Mouse (Mus musculus) hematopoietic stem cell, adult 5-6 weeks (primary cell): ENCODE results near the gene Napb. TPM values are rescaled to one million over a fixed set of nuclear protein-coding genes. Genes with fewer than 3 reads are reported as not detected.

Experiments used
- ATAC-seq, 2 experiments: fragments of 125-278 bp in 1 of 2; replicated peaks in 1 of 2; 2 replicates each; pipeline ENCODE4 v1.8.0; 2016 to 2017; ENCODE audit warnings: inconsistent platforms in 2 of 2, mild to moderate bottlenecking in 2 of 2, moderate number of reproducible peaks in 2 of 2, low read depth in 1 of 2, moderate TSS enrichment in 1 of 2; ENCODE audit not compliant: low FRiP score in 2 of 2, poor library complexity in 2 of 2, severe bottlenecking in 2 of 2, insufficient read depth in 1 of 2, low TSS enrichment in 1 of 2
- total RNA-seq: library from RNA; stranded (forward); fragments of 172-1452, 232-1000 nt; gene quantifications from 2 replicates; pipeline ENCODE4 v1.2.3, GENCODE M21; 2017

Napb gene
- total RNA-seq, 1 experiment from 2014 or later: 1.4 TPM

DNA sequence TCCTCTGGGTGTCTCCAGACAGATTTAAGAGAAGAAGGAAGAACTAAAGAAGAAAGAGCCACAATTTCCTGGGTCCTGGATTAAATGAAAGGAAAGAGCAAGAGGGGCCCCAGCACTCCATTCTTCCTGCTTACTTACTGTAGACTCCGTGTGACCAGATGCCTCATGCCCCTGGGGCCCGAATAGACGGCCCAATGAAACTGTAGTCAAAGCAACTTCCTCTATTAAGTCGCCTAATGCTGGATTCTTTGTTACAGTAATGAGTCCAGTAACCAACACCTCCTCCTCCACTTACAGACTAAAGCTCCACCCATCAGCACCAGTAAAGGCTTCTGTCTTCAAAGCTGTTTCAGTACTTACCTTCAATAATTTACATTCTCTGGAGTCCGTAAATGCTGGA, 33.7 kb downstream of the Napb start:
- no peak for ATAC-seq

DNA sequence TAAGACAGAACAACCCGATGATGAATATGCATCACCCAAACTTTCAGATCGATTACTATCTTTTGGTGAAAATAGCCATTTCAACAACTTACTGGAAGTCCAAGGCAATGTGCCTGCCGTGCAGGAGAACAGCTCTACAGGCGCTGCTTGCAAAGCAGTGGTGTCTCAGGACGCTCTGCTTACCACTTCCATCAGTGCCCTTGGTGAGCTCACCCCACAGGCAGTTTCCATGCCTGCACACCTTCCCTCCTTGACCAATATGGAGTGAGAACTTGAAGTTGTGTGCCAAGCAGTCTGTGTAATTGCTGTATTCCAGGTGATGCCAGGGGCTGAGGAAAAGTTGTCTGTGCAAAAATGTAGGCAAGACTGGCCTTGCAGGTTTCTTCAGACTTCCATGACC, 41.5 kb downstream of the Napb start:
- ATAC-seq: no peak

DNA sequence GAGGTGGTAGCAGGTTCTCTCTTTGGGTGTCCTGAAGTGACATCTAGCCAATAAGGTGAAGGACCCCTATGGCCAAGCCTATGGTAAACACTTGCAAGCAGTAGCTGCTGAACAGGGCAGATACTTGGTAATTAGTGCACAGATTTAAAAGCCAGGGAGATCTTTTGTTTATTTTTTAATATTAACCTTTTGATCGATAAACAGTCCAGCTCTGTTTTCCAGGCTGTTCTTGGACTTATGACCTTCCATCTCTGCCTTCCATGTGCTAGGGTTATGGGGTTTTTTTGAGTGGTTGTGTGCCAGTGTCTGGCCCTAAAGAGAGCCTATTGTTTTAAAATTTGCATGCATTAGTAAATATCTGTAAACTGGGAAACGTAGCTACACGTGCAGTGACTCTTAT, 42.0 kb downstream of the Napb start:
- ATAC-seq: no peak

DNA sequence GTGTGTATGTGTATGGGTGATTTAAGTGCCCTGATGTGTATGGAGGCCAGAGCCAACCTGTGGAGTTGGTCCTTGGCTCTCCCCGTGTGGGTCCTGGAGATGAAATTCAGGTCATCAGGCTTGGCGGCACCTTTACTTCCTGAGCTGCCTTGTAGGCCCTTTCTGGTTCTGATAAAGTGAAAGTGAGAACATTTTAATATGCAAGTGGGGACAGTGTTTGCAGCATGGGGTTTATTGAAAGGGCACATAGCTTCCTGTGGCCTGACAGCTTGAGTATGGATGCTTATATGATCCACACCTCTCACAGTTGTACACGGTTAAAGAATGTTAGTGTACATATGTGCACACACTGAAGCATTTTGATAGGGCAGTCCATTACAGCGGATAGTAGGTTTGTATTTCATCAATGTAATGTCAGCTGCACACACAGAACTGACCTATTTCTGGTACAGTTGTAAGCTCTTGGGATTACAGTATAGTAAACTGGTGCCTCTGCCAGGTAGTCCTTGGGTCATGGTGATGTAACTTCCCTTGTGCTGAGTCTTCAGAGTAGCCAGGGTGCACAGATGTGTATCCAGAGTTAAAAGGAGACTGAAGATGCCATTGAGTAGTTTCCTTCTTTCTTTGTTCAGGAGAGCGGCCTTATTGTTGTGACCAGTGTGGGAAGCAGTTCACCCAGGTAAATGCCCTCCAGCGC, 42.7 kb downstream of the Napb start:
- no peak for ATAC-seq

DNA sequence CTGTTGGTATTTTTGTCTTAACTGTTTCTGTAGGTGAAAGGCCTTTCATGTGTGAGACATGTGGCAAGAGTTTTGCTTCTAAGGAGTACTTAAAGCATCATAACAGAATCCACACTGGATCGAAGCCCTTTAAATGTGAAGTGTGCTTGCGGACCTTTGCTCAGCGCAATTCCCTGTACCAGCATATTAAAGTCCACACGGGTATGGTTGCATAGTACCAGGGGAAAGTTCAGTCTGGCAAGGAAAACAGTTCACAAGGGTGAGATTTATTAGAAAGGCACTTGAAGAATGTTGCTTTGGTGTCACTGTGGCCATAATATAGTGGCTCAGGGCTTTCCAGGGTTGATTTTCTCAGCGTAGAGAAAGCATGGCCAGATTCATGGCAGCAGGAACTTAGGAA, 44.3 kb downstream of the Napb start:
- no peak for ATAC-seq

DNA sequence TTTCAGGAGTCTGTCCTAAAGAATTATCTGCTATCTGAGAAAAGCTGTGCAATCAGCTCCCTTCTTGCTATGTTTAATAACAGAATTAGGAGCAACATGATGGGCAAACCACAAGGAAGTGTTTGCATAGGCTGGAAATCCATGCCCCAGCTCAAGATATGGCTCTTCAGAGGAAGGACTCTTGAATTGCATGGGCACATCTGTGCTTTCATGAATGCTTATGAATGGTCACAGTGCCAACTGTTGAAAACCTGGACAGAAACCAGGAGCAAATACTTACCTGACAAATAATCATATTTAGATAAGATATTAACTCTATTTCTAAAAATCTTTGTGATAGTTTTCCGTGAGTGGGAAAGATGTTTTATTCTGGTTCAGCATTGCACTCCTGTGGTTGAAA, 45.4 kb downstream of the Napb start:
- no peak for ATAC-seq

DNA sequence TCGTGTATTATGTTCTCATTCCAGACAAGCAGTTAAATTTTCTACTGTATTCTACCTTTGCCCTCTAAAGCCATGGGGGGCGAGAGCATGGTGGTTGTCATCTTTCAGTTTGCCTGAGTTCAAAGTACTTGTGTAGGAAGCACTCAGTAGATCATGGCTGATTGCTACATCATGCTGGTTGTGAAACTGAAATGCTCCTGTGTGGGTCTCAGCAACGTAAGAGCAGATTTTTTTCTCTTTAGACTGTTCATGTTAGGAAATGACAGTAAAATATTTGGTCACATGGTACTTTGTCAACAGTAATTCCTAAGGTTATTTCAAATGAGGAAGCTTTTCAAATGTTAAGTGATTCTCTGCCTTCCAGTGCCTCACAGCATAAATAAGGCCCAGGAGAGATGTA, 46.6 kb downstream of the Napb start:
- peak in 1 of 2 experiments; percentile 6; a peak in 1 of 4 replicates for ATAC-seq

DNA sequence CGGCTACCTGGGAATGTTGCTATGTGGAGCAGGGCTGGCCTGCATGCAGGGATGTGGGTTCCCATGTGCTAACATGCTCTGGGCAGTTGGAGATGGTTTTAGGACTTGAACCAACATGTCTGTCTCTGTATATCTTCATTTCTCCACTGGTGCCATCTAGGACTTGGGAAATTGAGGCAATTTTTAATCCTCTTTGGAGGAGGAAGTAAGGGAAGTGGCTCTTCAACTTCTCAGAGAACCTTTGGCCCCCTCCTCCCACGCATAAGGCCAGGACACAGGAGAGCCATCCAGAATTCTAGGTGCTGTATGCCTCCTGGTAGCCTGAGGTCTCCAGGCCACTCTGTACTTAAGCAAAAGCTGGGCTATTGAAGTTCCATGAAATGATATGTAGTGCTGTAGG, 47.3 kb downstream of the Napb start:
- ATAC-seq: no peak

DNA sequence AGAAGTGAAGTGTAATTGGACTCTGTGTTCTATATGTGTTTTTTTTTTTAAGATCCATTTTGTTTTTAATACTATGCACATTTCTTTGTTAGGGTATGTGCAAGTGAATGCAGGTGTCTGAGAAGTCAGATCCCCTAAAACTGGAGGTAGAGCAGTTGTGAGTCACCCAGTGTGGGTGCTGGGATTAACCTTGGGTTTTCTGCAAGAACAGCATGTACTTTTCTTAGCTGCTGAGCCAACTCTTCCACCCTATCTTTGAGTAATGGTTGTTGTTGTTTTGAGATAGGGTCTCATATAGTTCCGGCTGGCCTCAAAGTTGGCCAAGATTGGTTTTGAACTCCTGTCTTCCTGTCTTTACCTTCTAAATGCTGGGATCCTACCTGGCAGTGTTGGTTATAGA, 49.2 kb downstream of the Napb start:
- ATAC-seq: no peak

DNA sequence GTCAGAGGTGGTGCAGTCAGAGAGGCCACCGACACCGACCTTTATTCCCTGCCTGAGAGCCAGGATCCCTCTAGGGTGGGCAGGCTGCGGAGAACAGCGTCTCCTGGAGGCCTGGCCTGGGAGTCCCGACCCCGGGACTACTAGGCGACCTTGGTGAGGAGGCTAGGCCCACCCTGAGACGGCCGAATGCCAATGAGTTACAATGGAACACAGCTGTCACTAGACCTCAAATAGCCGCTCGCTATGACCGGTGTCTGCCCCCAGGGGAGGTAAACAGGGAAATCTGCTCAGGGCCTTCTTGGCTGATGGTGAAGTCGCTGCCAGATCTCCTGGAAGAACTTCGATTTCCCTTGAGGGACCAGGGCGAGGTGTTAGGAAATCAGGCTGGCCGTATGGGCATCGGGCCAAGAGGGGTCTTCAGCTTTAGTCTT, 50.8 kb downstream of the Napb start:
- ATAC-seq: peak; percentile 57 to 61

DNA sequence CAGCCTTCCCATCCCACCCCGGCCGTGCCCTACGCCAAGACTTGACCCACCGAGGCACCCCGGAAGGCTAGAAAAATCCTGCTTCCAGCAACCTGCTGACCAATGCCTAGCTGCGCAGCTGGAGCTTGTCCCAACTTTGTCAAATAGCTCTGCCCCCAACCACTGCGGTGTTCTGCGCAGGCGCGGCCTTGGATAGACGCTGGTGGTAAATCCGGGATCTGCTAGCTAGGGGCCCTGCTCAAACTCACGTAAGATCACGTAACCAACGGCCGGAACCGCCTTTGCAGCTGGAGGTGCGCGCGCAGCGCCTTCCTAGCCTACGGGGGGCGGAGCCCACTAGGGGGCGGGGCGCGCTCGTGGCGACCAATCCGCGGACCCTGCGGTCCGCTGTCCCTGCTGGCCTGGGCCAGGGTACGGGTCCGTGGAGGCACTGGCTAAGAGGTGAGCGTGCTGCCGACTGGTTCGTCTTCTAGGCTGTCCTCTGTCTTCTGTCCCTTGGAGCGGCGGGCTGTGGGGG, 51.4 kb downstream of the Napb start, which contains the start of gene Gzf1:
Gzf1 (plus strand) TSS at position 249 of the 517 bp plus-strand sequence.
- ATAC-seq: peak; percentile 87 to 92

DNA sequence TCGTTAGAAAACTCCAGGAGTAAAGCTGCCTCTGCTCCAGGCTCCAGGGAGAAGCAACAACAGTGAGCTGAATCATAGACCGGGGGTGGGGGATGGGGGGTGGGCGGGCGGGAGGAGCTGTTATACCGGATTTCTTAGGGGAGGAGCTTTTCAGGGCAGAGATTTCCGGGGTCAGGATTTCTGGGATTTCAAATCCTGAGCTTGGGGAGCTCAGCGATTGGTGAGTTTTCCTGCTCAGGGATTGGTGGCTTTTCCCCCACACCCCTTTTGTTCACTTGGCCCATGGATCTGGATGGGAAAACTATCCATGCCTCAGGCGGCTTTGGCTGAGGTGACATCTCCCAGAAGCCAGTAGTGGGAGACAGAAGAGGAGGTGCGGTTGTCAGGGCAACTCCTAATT, 52.9 kb downstream of the Napb start:
- no peak for ATAC-seq

DNA sequence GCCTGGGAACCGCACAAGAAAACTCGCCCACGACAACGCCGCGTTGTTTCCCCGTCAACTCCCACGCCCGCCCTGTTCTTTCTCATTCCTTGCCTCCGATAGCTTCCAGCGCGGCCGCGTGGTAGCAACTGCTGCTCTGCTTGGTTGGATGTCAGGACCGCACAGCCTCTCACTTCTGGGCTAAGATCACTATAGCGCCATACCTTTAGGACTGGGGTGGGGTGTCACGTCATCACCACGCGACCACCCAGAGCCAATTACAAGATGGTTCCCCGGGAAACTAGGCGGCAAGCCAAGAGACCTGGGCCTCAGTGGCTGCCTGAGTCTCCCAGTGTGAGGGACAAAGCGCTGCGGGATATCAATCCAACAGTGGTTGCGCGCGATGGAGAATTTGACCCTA, 54.5 kb downstream of the Napb start:
- ATAC-seq: no peak

DNA sequence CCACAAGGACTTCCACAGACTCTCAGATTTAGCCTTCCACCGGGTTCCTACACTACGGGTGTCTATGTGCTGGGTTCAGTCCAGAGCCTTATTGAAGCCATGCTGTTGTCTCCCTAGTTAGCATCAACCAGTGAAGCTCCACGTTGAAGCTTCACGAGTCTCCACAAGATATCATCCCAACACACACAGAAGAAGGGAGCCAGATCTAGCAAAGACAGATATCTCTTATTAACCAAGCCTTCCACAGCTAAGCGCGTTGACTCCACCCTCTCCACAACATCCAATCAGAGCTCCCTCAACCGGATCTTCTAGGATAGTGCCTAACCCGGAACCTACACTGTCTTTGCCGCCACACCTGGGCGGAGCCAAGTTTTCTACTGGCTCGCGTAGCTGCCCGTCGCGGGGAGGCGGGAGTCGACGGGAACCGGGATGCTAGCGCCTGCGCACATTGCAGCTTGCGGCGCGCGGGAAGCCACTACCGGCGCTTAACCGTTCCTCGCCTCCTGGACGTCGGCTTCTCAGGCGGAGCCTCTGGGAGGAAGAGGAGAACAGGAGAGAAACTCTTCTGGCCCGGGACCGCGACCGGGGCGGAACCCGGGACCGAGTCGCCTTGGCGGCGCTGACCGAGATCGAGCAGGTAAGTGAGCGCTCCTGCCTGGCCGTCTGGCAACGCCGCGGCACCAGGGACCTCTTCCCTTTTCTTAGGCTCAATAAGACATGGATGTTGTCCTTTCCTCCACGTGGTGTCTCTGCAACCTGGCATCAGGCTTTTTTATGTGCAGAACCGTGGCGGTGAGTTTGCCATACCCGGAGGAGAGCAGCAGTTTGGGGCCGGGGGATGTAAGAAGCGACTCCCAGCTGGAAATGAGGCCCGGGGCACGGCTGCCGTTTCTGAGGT, 59.8 kb downstream of the Napb start, which contains the start of gene Nxt1:
Nxt1 (plus strand) TSS at position 403 of the 898 bp plus-strand sequence.
- ATAC-seq: peak; percentile 98

DNA sequence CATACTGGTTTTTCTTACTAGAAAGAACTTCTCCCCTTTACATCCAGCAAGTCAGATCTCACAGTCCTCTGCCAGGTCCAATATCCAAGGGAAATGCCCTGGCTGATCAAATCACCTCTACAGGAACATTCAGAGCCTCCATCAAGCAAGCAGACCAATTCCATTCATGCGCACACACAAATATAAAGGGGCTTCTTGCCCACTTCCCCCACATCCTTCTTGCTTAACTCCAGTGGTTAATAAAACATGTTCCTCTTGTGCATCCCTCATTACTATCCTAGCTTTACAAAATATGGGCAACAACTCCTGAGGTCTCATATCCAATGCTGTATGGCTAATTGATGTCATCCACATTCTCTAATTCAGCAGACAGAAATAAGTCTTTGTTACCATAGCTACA, 68.8 kb downstream of the Napb start:
- no peak for ATAC-seq

DNA sequence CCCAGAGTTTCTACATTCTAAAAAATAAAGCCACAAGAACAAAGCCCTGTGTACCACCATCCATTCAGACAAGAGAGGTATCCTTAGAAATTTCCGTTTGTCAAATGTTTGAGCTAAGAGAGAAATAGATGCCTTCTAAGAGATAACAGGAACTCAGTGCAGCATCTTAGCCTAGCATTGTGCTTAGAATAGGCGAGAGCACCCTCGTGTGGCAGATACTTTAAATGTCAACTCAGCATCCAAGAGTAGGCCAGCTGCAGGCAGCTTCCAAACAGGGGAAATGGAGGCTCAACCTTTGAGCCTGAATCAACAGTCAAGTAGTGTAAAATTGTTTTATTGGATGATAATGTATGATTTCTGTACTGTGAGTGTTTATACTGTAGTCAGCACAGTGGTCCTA, 77.3 kb downstream of the Napb start:
- ATAC-seq: peak; percentile 82 to 98

DNA sequence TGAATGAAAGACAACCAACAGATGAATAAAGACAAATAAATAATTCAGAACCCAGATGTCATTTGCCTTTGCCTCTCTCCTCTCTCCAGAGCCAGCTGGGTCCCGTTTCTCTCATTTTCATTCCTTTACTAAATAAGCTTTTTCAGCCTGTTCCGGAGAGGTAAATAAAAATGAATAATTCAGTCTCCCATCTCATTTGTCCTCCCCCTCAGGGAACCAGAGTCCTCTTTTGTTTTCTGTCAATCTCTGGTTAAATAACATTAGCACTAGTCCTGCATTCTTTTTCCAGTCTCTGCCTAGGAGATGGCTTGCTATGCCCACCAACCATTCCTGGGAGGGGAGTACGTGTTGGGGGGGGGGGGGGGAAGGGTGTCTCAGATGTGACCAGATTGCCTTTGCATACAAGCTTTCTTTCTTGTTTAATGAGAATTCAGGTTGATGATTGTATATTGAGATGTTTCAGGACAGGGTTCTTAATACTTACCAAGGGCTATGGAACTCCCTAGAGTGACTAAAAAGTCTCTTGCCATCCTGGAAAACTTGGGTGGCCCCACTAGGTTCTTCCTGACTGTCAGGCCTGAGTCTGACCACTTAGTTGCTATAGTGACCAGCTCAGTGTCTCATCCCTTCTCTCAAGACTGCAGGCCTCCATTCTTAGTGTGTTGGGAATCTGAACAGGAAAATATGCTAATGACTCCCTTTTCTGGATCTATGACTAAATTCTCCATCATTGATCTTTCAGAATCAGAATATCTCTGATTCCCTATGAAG, 81.5 kb downstream of the Napb start:
- ATAC-seq: no peak
